Mouse (Mus musculus): Measurements from ENCODE around the gene Kdsr.

- no peak for TF ChIP-seq TAL1 (IDR thresholded peaks at IDR 0.05; ENCODE audit: low read length)
- no peak for TF ChIP-seq GATA1 (IDR thresholded peaks at IDR 0.05; ENCODE audit: low read length)
Measured at GRCm38 (mm10) chr1:106684546-106684945, 75.0 kb downstream of the Kdsr start.
